Mouse (Mus musculus) thymus, adult 2 months (tissue): ENCODE measurements around the gene Apopt1.

Experiments used
- CTCF ChIP-seq: fragments of 200-500 bp; IDR thresholded peaks from 2 replicates; pipeline ENCODE4 v1.5.1; 2012; ENCODE audit warnings: mild to moderate bottlenecking, control low read depth, low read length, moderate library complexity, borderline replicate concordance; ENCODE audit not compliant: control insufficient read depth, poor library complexity, insufficient read depth; ENCODE audit errors: extremely low read depth
- POLR2A ChIP-seq: fragments of 200-500 bp; IDR thresholded peaks from 2 replicates; pipeline ENCODE4 v1.6.1; 2012; ENCODE audit warnings: mild to moderate bottlenecking, low read length, control low read depth, moderate library complexity; ENCODE audit not compliant: control insufficient read depth, poor library complexity, insufficient read depth; ENCODE audit errors: extremely low read depth

- no peak for TF ChIP-seq POLR2A
- TF ChIP-seq CTCF, result no peak
These were observed 15.4 kb upstream of the Apopt1 start for GRCm38 (mm10) chr12:111697708-111698107.
